Mouse (Mus musculus): ENCODE measurements around the gene Chd4. TPM values are rescaled to one million over a fixed set of nuclear protein-coding genes. Genes with fewer than 3 reads are reported as not detected.

Gene Chd4
- total and polyA plus RNA-seq, 3 experiments: 93.0 to 232 (median 173) TPM

- H3K4me3 ChIP-seq (ENCODE audit: control insufficient read depth in 1 of 2, insufficient read depth in 1 of 2, low read depth in 2 of 2, low read length in 2 of 2): no peak overlapping the region
- peaks cover 0 to 5% of the 10 kb centered on the region in 2 experiments; a peak in 2 of 4 replicates for H3K36me3 ChIP-seq (ENCODE audit: control insufficient read depth in 1 of 2, insufficient read depth in 2 of 2, low read length in 2 of 2)
Measured at GRCm38 (mm10) chr6:125143128-125143527, 47.3 kb downstream of the Chd4 start.

GRCm38 (mm10) chr6:125143904-125144303 lies 48.1 kb downstream of the Chd4 start:
- Histone ChIP-seq H3K27ac (ENCODE audit: control insufficient read depth, low read depth, low read length) (no peak overlapping the region), H3K4me3 (ENCODE audit: control insufficient read depth in 1 of 2, insufficient read depth in 1 of 2, low read depth in 2 of 2, low read length in 2 of 2) (no peak overlapping the region)

More at GRCm38 (mm10) chr6:125143128-125143527, 47.3 kb downstream of the Chd4 start:
- no peaks in the 10 kb centered on the region for H3K27me3 ChIP-seq (ENCODE audit: control insufficient read depth in 1 of 2, insufficient read depth in 2 of 2, low read length in 2 of 2)
- H3K79me2 ChIP-seq (ENCODE audit: control insufficient read depth, insufficient read depth, low read length, poor library complexity): peaks cover 6% of the 10 kb centered on the region; the same call in 1 of the 2 replicates
- no peak overlapping the region for H3K27ac ChIP-seq (ENCODE audit: control insufficient read depth, low read depth, low read length)
- peak; percentile 42 for TF ChIP-seq RAD21 (IDR thresholded peaks at IDR 0.05; ENCODE audit: low read depth, low read length)
- no peak for TF ChIP-seq TAL1 (IDR thresholded peaks at IDR 0.05; ENCODE audit: low read length)
- no peak for TF ChIP-seq EP300 (IDR thresholded peaks at IDR 0.05; ENCODE audit: low read depth in 1 of 2, low read length in 2 of 2)
- TF ChIP-seq CTCF (IDR thresholded peaks at IDR 0.05 in 2 of 3, conservative IDR thresholded peaks at IDR 0.05 in 1 of 3; ENCODE audit: control insufficient read depth in 1 of 3, insufficient read depth in 1 of 3, low read depth in 2 of 3, low read length in 3 of 3, poor library complexity in 1 of 3, severe bottlenecking in 1 of 3): peak in 2 of 3 experiments; percentile 24 to 59; a peak in 3 of 6 replicates
- TF ChIP-seq POLR2AphosphoS2 (IDR thresholded peaks at IDR 0.05; ENCODE audit: low read length): peak; percentile 34; the same call in 1 of the 2 replicates
- TF ChIP-seq ZC3H11A (IDR thresholded peaks at IDR 0.05; ENCODE audit: low read depth, low read length): peak; percentile 28; the same call in 1 of the 2 replicates
- TF ChIP-seq SMC3 (IDR thresholded peaks at IDR 0.05; ENCODE audit: low read depth, low read length): peak; percentile 54
- TF ChIP-seq POLR2A (IDR thresholded peaks at IDR 0.05; ENCODE audit: control insufficient read depth in 1 of 2, insufficient read depth in 1 of 2, low read depth in 1 of 2, low read length in 2 of 2, poor library complexity in 1 of 2): 0 out of 4 replicates have a peak, but pooled peaks of 1 of the 2 experiments have one; percentile 7
- no peaks in the 10 kb centered on the region for H3K9me3 ChIP-seq (replicated peaks; ENCODE audit: insufficient read depth, low read length)
- H3K4me1 ChIP-seq (ENCODE audit: control insufficient read depth in 1 of 2, insufficient read depth in 2 of 2, low read length in 2 of 2): 0 out of 4 replicates have a peak, but pooled peaks cover 0 to 10% of the 10 kb centered on the region in 2 experiments
- no peak overlapping the region for H3K9ac ChIP-seq (ENCODE audit: control insufficient read depth, low read depth, low read length, poor library complexity, severe bottlenecking)
- peak; percentile 61 for DNase-seq (ENCODE audit: low read depth, low spot score)

GRCm38 (mm10) chr6:125145001-125145400 lies 49.2 kb downstream of the Chd4 start, which contains the start of gene Iffo1:
Gene Iffo1 (plus strand): TSS chr6:125145241.
- no peak within 1 kb of the TSS for H3K9ac ChIP-seq (ENCODE audit: control insufficient read depth, low read depth, low read length, poor library complexity, severe bottlenecking)
- no peaks in the 10 kb centered on the region for H3K9me3 ChIP-seq (replicated peaks; ENCODE audit: insufficient read depth, low read length)
- no peak for DNase-seq (ENCODE audit: low read depth, low spot score)
- H3K27me3 ChIP-seq (ENCODE audit: control insufficient read depth in 1 of 2, insufficient read depth in 2 of 2, low read length in 2 of 2): no peaks in the 10 kb centered on the region
- no peak for TF ChIP-seq NELFE (IDR thresholded peaks at IDR 0.05; ENCODE audit: low read depth, low read length)
- TF ChIP-seq POLR2A (IDR thresholded peaks at IDR 0.05; ENCODE audit: control insufficient read depth in 1 of 2, insufficient read depth in 1 of 2, low read depth in 1 of 2, low read length in 2 of 2, poor library complexity in 1 of 2): peak in 1 of 2 experiments; percentile 39; a peak in 1 of 4 replicates
- peaks cover 2% of the 10 kb centered on the region; the same call in 1 of the 2 replicates for H3K79me2 ChIP-seq (ENCODE audit: control insufficient read depth, insufficient read depth, low read length, poor library complexity)
- H3K4me1 ChIP-seq (ENCODE audit: control insufficient read depth in 1 of 2, insufficient read depth in 2 of 2, low read length in 2 of 2): 0 out of 4 replicates have a peak, but pooled peaks cover 0 to 10% of the 10 kb centered on the region in 2 experiments
- no peak within 1 kb of the TSS for H3K27ac ChIP-seq (ENCODE audit: control insufficient read depth, low read depth, low read length)
- no peak within 1 kb of the TSS for H3K4me3 ChIP-seq (ENCODE audit: control insufficient read depth in 1 of 2, insufficient read depth in 1 of 2, low read depth in 2 of 2, low read length in 2 of 2)
- H3K36me3 ChIP-seq (ENCODE audit: control insufficient read depth in 1 of 2, insufficient read depth in 2 of 2, low read length in 2 of 2): peaks cover 0 to 5% of the 10 kb centered on the region in 2 experiments; a peak in 2 of 4 replicates

More at GRCm38 (mm10) chr6:125143904-125144303, 48.1 kb downstream of the Chd4 start:
- no peak for TF ChIP-seq ZMIZ1 (IDR thresholded peaks at IDR 0.05; ENCODE audit: low read depth, low read length)
- TF ChIP-seq POLR2A (IDR thresholded peaks at IDR 0.05; ENCODE audit: control insufficient read depth in 1 of 2, insufficient read depth in 1 of 2, low read depth in 1 of 2, low read length in 2 of 2, poor library complexity in 1 of 2): peak in 1 of 2 experiments; percentile 45; a peak in 1 of 4 replicates
- Histone ChIP-seq H3K9me3 (replicated peaks; ENCODE audit: insufficient read depth, low read length) (no peaks in the 10 kb centered on the region), H3K27me3 (ENCODE audit: control insufficient read depth in 1 of 2, insufficient read depth in 2 of 2, low read length in 2 of 2) (no peaks in the 10 kb centered on the region), H3K4me1 (ENCODE audit: control insufficient read depth in 1 of 2, insufficient read depth in 2 of 2, low read length in 2 of 2) (0 out of 4 replicates have a peak, but pooled peaks cover 0 to 10% of the 10 kb centered on the region in 2 experiments), H3K9ac (ENCODE audit: control insufficient read depth, low read depth, low read length, poor library complexity, severe bottlenecking) (no peak overlapping the region), H3K79me2 (ENCODE audit: control insufficient read depth, insufficient read depth, low read length, poor library complexity) (peaks cover 2% of the 10 kb centered on the region; the same call in 1 of the 2 replicates), H3K36me3 (ENCODE audit: control insufficient read depth in 1 of 2, insufficient read depth in 2 of 2, low read length in 2 of 2) (peaks cover 0 to 5% of the 10 kb centered on the region in 2 experiments; a peak in 2 of 4 replicates)
- no peak for DNase-seq (ENCODE audit: low read depth, low spot score)
